Mouse (Mus musculus) T-helper 1 cell (primary cell): ENCODE measurements around the gene Adgrl2.

Experiments used
- in situ Hi-C: fragments of 300-600 bp; cut with MboI, MseI; formaldehyde crosslinking; loops from one replicate; pipeline ENCODE4 v1.15.1; 2025; ENCODE audit warnings: high pct_unique_total_duplicates

Gene Adgrl2

GRCm38 (mm10) chr3:148832001-148832400, 158.4 kb downstream of the Adgrl2 start:
- in situ Hi-C loops = no loop called here

GRCm38 (mm10) chr3:148828519-148828918, 161.8 kb downstream of the Adgrl2 start:
- in situ Hi-C loops = no loop called here

GRCm38 (mm10) chr3:148823551-148823950, 166.8 kb downstream of the Adgrl2 start:
- in situ Hi-C loops = no loop called here

GRCm38 (mm10) chr3:148821632-148822031, 168.7 kb downstream of the Adgrl2 start:
- in situ Hi-C loops = no loop called here

GRCm38 (mm10) chr3:148819323-148820046, 170.9 kb downstream of the Adgrl2 start:
- in situ Hi-C loops = no loop called here

GRCm38 (mm10) chr3:148818414-148819105, 171.8 kb downstream of the Adgrl2 start:
- in situ Hi-C loops = no loop called here

- in situ Hi-C loops = no loop called here
These were observed 172.9 kb downstream of the Adgrl2 start for GRCm38 (mm10) chr3:148817491-148817890.

- in situ Hi-C loops = no loop called here
These were observed 177.2 kb downstream of the Adgrl2 start for GRCm38 (mm10) chr3:148813121-148813520.

- in situ Hi-C loops = no loop called here
These were observed 178.3 kb downstream of the Adgrl2 start for GRCm38 (mm10) chr3:148812059-148812458.

GRCm38 (mm10) chr3:148806977-148807376, 183.4 kb downstream of the Adgrl2 start:
- in situ Hi-C loops = no loop called here

GRCm38 (mm10) chr3:148793286-148793913, 197.0 kb downstream of the Adgrl2 start:
- in situ Hi-C loops = no loop called here

- in situ Hi-C loops = no loop called here
These were observed 220.0 kb downstream of the Adgrl2 start for GRCm38 (mm10) chr3:148770310-148770709.
